Mouse (Mus musculus) right cerebral cortex, postnatal 4 days (tissue): Measurements from ENCODE around the gene Lactbl1.

Source experiments
- DNase-seq: peaks from one replicate; pipeline ENCODE4 v3.0.0-alpha.2; 2022

Lactbl1 gene

GRCm38 (mm10) chr4:136685431-136685869 lies 63.0 kb downstream of the Lactbl1 start:
- no peak for DNase-seq

- DNase-seq, result no peak
Measured at GRCm38 (mm10) chr4:136688113-136688512, 65.7 kb downstream of the Lactbl1 start.
